Mouse (Mus musculus) kidney, adult 2 months (tissue): ENCODE data around the gene Rpl23.

Experiments used
- CTCF ChIP-seq: fragments of 200-500 bp; conservative IDR thresholded peaks from 2 replicates; pipeline ENCODE4 v1.5.1; 2011; ENCODE audit warnings: low read depth, mild to moderate bottlenecking, control low read depth, low read length, moderate library complexity, mixed read lengths; ENCODE audit not compliant: insufficient read depth, insufficient read length
- POLR2A ChIP-seq: fragments of 200-500 bp; IDR thresholded peaks from one replicate; pipeline ENCODE4 v1.6.1; 2011; ENCODE audit warnings: low read depth, low read length, control low read depth

- no peak for TF ChIP-seq POLR2A
- no peak for TF ChIP-seq CTCF
Measured at GRCm38 (mm10) chr11:97775186-97775585, 7.1 kb downstream of the Rpl23 start.
